Mouse (Mus musculus) heart, embryonic 16.5 days (tissue): ENCODE results near the gene Hnrnpr. TPM values are rescaled to one million over a fixed set of nuclear protein-coding genes. Genes with fewer than 3 reads are reported as not detected.

Experiments
- ATAC-seq: fragments of 200-750 bp; cut with Nextera tagmentation; replicated peaks from 2 replicates; pipeline ENCODE4 v1.8.0; 2017; ENCODE audit warnings: moderate number of reproducible peaks; ENCODE audit not compliant: insufficient read depth, low FRiP score; ENCODE audit errors: extremely low read depth
- H3K27ac ChIP-seq: fragments of 300-500 bp; sonication (generic); 2 replicates; pipeline ENCODE4 v1.5.1; 2014; ENCODE audit warnings: mild to moderate bottlenecking, low read length, control low read depth, moderate library complexity
- H3K27me3 ChIP-seq: fragments of 300-500 bp; sonication (generic); 2 replicates; pipeline ENCODE4 v1.6.1; 2014; ENCODE audit warnings: low read length, mixed read lengths; ENCODE audit not compliant: control insufficient read depth, insufficient read depth
- H3K36me3 ChIP-seq: fragments of 300-500 bp; sonication (generic); 2 replicates; pipeline ENCODE4 v1.6.1; 2014; ENCODE audit not compliant: control insufficient read depth, insufficient read depth
- H3K4me1 ChIP-seq: fragments of 300-500 bp; sonication (generic); 2 replicates; pipeline ENCODE4 v1.6.1; 2014; ENCODE audit warnings: low read length, mixed read lengths; ENCODE audit not compliant: control insufficient read depth, insufficient read depth
- H3K4me2 ChIP-seq: fragments of 300-500 bp; sonication (generic); 2 replicates; pipeline ENCODE4 v1.6.1; 2014; ENCODE audit warnings: low read depth, mild to moderate bottlenecking, control low read depth, low read length
- H3K4me3 ChIP-seq: fragments of 300-500 bp; sonication (generic); 2 replicates; pipeline ENCODE4 v1.5.1; 2014; ENCODE audit warnings: mild to moderate bottlenecking, control low read depth, low read length
- H3K9ac ChIP-seq: fragments of 300-500 bp; sonication (generic); 2 replicates; pipeline ENCODE4 v1.6.1; 2014; ENCODE audit warnings: low read length, control low read depth
- H3K9me3 ChIP-seq: fragments of 300-500 bp; sonication (generic); replicated peaks from 2 replicates; pipeline ENCODE4 v1.6.1; 2016; ENCODE audit warnings: low read length; ENCODE audit not compliant: control insufficient read depth
- WGBS: fragments of 180-500 bp; shearing (Covaris S2); extraction: QIAGEN DNeasy Blood & Tissue Kit; methylation state at CpG from one replicate; pipeline ENCODE4 v1.1.7; 2014; 5-methylcytosine and 5-hydroxymethylcytosine counted together
- polyA plus RNA-seq: library from polyadenylated mRNA; unstranded; fragments of >200 nt; fragmentation: Nextera tagmentation; extraction: Ambion mirVana; gene quantifications from 2 replicates; pipeline ENCODE4 v1.2.1, GENCODE M21; 2015

Gene Hnrnpr
- polyA plus RNA-seq, 1 experiment from 2014 or later: 95.8 TPM

DNA sequence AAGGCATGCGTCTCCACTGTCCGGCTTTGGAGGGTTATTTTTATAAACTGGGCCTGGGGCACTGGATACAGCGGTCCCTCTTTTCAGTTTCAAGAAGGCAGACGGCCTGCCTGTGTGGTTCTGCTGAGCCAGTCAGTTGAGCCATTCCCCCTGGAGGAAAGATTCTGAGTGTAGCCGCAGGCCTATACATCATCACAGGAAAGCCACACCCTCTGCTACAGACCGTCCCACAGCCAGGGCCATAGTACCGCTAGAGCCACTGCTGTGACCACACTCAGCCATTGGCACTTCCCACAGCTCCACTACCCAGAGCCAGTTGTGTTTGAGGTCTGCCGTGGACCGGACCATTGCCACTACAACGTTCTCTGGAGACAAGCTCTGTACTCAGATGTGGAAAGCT lies 91.1 kb downstream of the Hnrnpr start:
- Histone ChIP-seq H3K4me2 (no peak overlapping the region), H3K9ac (no peak overlapping the region), H3K4me1 (no peaks in the 10 kb centered on the region), H3K4me3 (no peak overlapping the region), H3K27ac (no peak overlapping the region), H3K9me3 (no peaks in the 10 kb centered on the region), H3K27me3 (no peaks in the 10 kb centered on the region), H3K36me3 (no peaks in the 10 kb centered on the region)
- 76% methylated on average over 10 of the region's 10 CpGs for WGBS
- ATAC-seq: no peak

DNA sequence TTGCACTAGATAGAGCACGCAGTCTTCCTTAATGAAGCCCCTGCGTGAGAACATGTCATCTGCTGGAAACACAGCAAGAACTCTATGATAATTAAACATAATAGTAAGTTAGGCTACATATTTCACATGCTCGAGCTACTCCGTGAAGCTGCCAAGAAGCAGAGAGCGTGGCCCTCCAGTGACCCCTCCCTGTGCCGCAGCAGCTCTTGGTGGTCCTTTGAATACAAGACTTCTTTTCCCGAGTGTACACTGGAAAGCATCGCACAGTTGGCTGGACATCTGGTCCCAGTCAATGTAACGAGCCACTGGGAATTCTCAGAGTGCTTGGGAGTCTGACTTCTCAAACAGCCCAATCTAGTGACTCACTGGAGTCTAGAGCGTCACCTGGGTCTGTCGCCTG lies 97.1 kb downstream of the Hnrnpr start:
- no peak overlapping the region for H3K27ac ChIP-seq
- no peaks in the 10 kb centered on the region for H3K36me3 ChIP-seq
- H3K27me3 ChIP-seq: no peaks in the 10 kb centered on the region
- H3K4me3 ChIP-seq: no peak overlapping the region
- no peak for ATAC-seq
- 66% methylated on average over 11 of the region's 11 CpGs for WGBS
- H3K9ac ChIP-seq: no peak overlapping the region
- no peaks in the 10 kb centered on the region for H3K4me1 ChIP-seq
- H3K4me2 ChIP-seq: no peak overlapping the region
- H3K9me3 ChIP-seq: no peaks in the 10 kb centered on the region

Other genes with a start within 250 kb of the Hnrnpr start
- 218 and 262 TPM in 2 replicates for gene Id3, start 167.4 kb upstream of the Hnrnpr start, polyA plus RNA-seq
- gene E2f2, start 138.5 kb upstream of the Hnrnpr start, polyA plus RNA-seq: 8.6 and 11.0 TPM in 2 replicates
- 2.8 and 3.8 TPM in 2 replicates for gene Asap3, start 104.6 kb upstream of the Hnrnpr start, polyA plus RNA-seq
- 54.9 and 57.5 TPM in 2 replicates for gene Tcea3, start 63.2 kb upstream of the Hnrnpr start, polyA plus RNA-seq
- gene Zfp46, start 26.3 kb upstream of the Hnrnpr start, polyA plus RNA-seq: 20.0 and 22.0 TPM in 2 replicates
- 0.14 and 0.20 TPM in 2 replicates for gene Htr1d, start 112.6 kb downstream of the Hnrnpr start, polyA plus RNA-seq
- 0.32 TPM in 1 of 2 replicates, not detected in the other for gene 6030445D17Rik, start 151.3 kb downstream of the Hnrnpr start, polyA plus RNA-seq
- 96.1 and 97.5 TPM in 2 replicates for gene Luzp1, start 158.8 kb downstream of the Hnrnpr start, polyA plus RNA-seq